Mouse (Mus musculus) neural tube, embryonic 14.5 days (tissue): Measurements from ENCODE around the gene Rtn3. TPM values are rescaled to one million over a fixed set of nuclear protein-coding genes. Genes with fewer than 3 reads are reported as not detected.

ENCODE experiments used
- ATAC-seq: fragments of 200-750 bp; cut with Nextera tagmentation; 2 replicates; pipeline ENCODE4 v1.8.0; 2017; ENCODE audit warnings: low read depth, mild to moderate bottlenecking, moderate TSS enrichment, moderate library complexity
- H3K27ac ChIP-seq: fragments of 300-500 bp; sonication (generic); 2 replicates; pipeline ENCODE4 v1.5.1; 2014; ENCODE audit warnings: low read depth, mild to moderate bottlenecking, control low read depth, low read length, moderate library complexity, mixed read lengths
- H3K27me3 ChIP-seq: fragments of 300-500 bp; sonication (generic); 2 replicates; pipeline ENCODE4 v1.6.1; 2014; ENCODE audit warnings: low read length; ENCODE audit not compliant: control insufficient read depth, insufficient read depth
- H3K36me3 ChIP-seq: fragments of 300-500 bp; sonication (generic); 2 replicates; pipeline ENCODE4 v1.6.1; 2014; ENCODE audit warnings: low read length, mixed read lengths; ENCODE audit not compliant: control insufficient read depth, insufficient read depth
- H3K4me1 ChIP-seq: fragments of 300-500 bp; sonication (generic); 2 replicates; pipeline ENCODE4 v1.6.1; 2014; ENCODE audit warnings: low read length; ENCODE audit not compliant: control insufficient read depth, insufficient read depth
- H3K4me2 ChIP-seq: fragments of 300-500 bp; sonication (generic); 2 replicates; pipeline ENCODE4 v1.6.1; 2014; ENCODE audit warnings: mild to moderate bottlenecking, low read depth, low read length, control low read depth
- H3K4me3 ChIP-seq: fragments of 300-500 bp; sonication (generic); 2 replicates; pipeline ENCODE4 v1.5.1; 2014; ENCODE audit warnings: low read depth, low read length, control low read depth, mixed read lengths
- H3K9ac ChIP-seq: fragments of 300-500 bp; sonication (generic); replicated peaks from 2 replicates; pipeline ENCODE4 v1.6.1; 2014; ENCODE audit warnings: low read depth, mild to moderate bottlenecking, control low read depth, low read length, mixed read lengths
- H3K9me3 ChIP-seq: fragments of 300-500 bp; sonication (generic); 2 replicates; pipeline ENCODE4 v1.6.1; 2016; ENCODE audit warnings: low read length; ENCODE audit not compliant: control insufficient read depth
- WGBS: fragments of 180-500 bp; shearing (Covaris S2); extraction: QIAGEN DNeasy Blood & Tissue Kit; methylation state at CpG from one replicate; pipeline ENCODE4 v1.1.7; 2014; 5-methylcytosine and 5-hydroxymethylcytosine counted together
- polyA plus RNA-seq: library from polyadenylated mRNA; unstranded; fragments of >200 nt; fragmentation: Nextera tagmentation; extraction: Ambion mirVana; gene quantifications from 2 replicates; pipeline ENCODE4 v1.2.1, GENCODE M21; 2014

Gene Rtn3
- polyA plus RNA-seq, 1 experiment from 2014 or later, result 576 TPM

DNA sequence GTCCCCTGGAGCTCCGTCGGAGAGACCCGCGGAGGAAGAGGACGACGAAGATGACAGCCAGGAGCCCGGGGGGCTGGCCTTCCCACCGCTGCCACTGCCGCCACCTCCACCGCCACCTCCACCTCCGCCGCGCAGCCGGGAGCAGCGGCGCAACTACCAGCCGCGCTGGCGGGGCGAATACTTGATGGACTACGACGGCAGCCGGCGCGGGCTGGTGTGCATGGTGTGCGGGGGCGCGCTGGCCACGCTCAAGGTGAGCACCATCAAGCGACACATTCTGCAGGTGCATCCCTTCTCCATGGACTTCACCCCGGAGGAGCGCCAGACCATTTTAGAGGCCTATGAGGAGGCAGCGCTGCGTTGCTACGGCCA is 60.4 kb downstream of the Rtn3 start:
- Histone ChIP-seq H3K4me3 (peak overlapping the region; percentile 39), H3K4me2 (peak overlapping the region; percentile 91), H3K27me3 (no peaks in the 10 kb centered on the region), H3K9ac (peak overlapping the region; percentile 73), H3K36me3 (peaks cover 38% of the 10 kb centered on the region), H3K27ac (peak overlapping the region; percentile 88), H3K4me1 (peaks cover 69% of the 10 kb centered on the region), H3K9me3 (no peaks in the 10 kb centered on the region)
- 3% methylated on average over 21 of the region's 35 CpGs for WGBS
- peak; percentile 2; the same call in 1 of the 2 replicates for ATAC-seq

- Histone ChIP-seq H3K4me1 (peaks cover 69% of the 10 kb centered on the region), H3K4me3 (peak overlapping the region; percentile 39), H3K36me3 (peaks cover 38% of the 10 kb centered on the region), H3K27me3 (no peaks in the 10 kb centered on the region), H3K27ac (peak overlapping the region; percentile 88), H3K9ac (peak overlapping the region; percentile 73), H3K4me2 (peak overlapping the region; percentile 91), H3K9me3 (no peaks in the 10 kb centered on the region)
- 9% methylated on average over 48 of the region's 48 CpGs for WGBS
- peak; percentile 36 for ATAC-seq
These were observed 61.2 kb downstream of the Rtn3 start for GRCm38 (mm10) chr19:7421602-7422591.

GRCm38 (mm10) chr19:7420841-7421601 is 62.1 kb downstream of the Rtn3 start:
- no peak for ATAC-seq
- Histone ChIP-seq H3K27me3 (no peaks in the 10 kb centered on the region), H3K9ac (peak overlapping the region; percentile 73), H3K4me2 (peak overlapping the region; percentile 91), H3K9me3 (no peaks in the 10 kb centered on the region), H3K4me3 (peak overlapping the region; percentile 39; the same call in 1 of the 2 replicates), H3K4me1 (peaks cover 72% of the 10 kb centered on the region), H3K36me3 (peaks cover 30% of the 10 kb centered on the region), H3K27ac (peak overlapping the region; percentile 88)
- 30% methylated on average over 27 of the region's 27 CpGs for WGBS

DNA sequence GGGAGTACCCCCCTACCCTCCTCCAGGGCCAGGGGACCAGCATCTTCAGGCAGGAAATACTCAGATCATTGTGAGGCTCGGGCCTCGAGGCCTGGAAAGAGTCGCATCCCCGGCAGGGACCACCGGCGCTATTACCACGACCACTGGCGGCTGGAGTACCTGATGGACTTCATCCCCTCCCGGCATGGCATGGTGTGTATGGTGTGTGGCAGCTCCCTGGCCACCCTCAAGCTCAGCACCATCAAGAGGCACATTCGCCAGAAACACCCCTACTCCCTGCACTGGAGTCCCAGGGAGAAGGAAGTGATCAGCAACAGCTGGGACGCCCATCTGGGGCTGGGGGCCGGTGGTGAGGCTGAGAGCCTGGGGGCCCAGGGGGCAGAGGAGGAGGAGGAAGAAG is 63.0 kb downstream of the Rtn3 start:
- peak overlapping the region; percentile 91 for H3K4me2 ChIP-seq
- H3K27me3 ChIP-seq, result no peaks in the 10 kb centered on the region
- peaks cover 73% of the 10 kb centered on the region for H3K4me1 ChIP-seq
- peak overlapping the region; percentile 93 for H3K4me3 ChIP-seq
- no peaks in the 10 kb centered on the region for H3K9me3 ChIP-seq
- H3K36me3 ChIP-seq, result peaks cover 25% of the 10 kb centered on the region
- H3K9ac ChIP-seq, result peak overlapping the region; percentile 100
- no peak for ATAC-seq
- 54% methylated on average over 12 of the region's 12 CpGs for WGBS
- peak overlapping the region; percentile 99 for H3K27ac ChIP-seq

GRCm38 (mm10) chr19:7419134-7419533 is 63.9 kb downstream of the Rtn3 start:
- Histone ChIP-seq H3K9me3 (no peaks in the 10 kb centered on the region), H3K9ac (peak overlapping the region; percentile 100), H3K27ac (peak overlapping the region; percentile 99), H3K4me1 (peaks cover 63% of the 10 kb centered on the region), H3K27me3 (no peaks in the 10 kb centered on the region), H3K4me2 (peak overlapping the region; percentile 91), H3K36me3 (peaks cover 19% of the 10 kb centered on the region), H3K4me3 (peak overlapping the region; percentile 93)
- ATAC-seq, result no peak
- WGBS, result 21% methylated on average over 6 of the region's 6 CpGs

- Histone ChIP-seq H3K4me2 (peak overlapping the region; percentile 91), H3K27ac (peak overlapping the region; percentile 99), H3K36me3 (peaks cover 18% of the 10 kb centered on the region), H3K4me3 (peak overlapping the region; percentile 93), H3K27me3 (no peaks in the 10 kb centered on the region), H3K9ac (peak overlapping the region; percentile 100), H3K4me1 (peaks cover 54% of the 10 kb centered on the region), H3K9me3 (no peaks in the 10 kb centered on the region)
- peak; percentile 64 for ATAC-seq
- under 1% methylated on average over 52 of the region's 59 CpGs for WGBS
These were observed 64.9 kb downstream of the Rtn3 start for GRCm38 (mm10) chr19:7417911-7418849.

DNA sequence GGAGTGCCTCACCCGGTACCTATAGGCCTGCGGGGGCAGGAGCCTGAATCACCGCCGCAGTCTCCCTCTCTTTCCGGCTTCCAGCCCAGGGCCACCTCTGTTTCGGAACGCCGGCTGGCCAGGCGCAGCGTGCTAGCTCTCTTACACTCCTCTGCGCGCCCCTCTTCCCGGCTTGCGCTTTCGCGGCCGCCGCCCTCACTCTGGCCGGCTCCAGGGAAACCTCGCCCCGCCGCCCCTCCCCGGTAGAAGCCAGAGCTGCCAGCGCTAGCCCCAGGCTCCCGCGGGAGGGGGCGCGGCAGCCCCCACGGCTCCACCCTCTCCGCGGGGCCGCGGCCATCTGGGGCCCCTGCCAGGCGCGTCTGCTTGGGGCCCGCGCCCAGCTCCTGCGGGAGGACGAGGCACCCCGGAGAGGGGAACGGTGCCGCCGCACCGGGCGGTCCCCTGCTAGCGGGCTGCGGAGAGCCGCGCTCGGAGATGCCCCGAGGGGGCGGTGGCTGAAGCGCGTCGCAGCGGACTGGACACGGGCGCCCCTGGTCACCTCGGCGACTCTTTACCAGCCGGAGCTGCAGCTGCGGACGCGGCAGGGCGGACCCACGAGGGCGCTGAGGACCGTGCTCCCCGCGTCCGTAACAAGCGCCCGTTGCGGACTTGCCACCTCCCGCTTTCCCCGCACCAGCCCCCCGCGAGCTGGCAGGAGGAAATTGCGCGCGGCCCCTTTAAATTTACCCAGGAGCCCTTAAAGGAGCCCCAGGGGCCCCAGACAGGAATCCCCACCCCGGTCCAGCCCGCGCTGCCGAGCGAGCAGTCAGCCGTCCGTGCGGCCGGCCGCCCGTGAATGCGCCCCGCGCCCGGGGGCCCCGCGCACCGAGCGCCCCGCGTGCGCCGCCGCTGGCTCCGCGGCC is 66.0 kb downstream of the Rtn3 start, which contains the start of gene 2700081O15Rik:
TSS of gene 2700081O15Rik (plus strand) at position 792 of the 902 bp plus-strand sequence.
- Histone ChIP-seq H3K36me3 (peaks cover 11% of the 10 kb centered on the region), H3K4me2 (peak within 1 kb of the TSS; percentile 91), H3K9me3 (no peaks in the 10 kb centered on the region), H3K27ac (peak within 1 kb of the TSS; percentile 99), H3K27me3 (no peaks in the 10 kb centered on the region), H3K9ac (peak within 1 kb of the TSS; percentile 100), H3K4me1 (peaks cover 43% of the 10 kb centered on the region), H3K4me3 (peak within 1 kb of the TSS; percentile 93)
- under 1% methylated on average over 94 of the region's 107 CpGs for WGBS
- ATAC-seq, result peak; percentile 47
